Mouse (Mus musculus): ENCODE measurements around the gene Srcin1.
A peak's percentile ranks its signal among the peaks of the same experiment; 100 is the strongest.

Srcin1 gene

GRCm38 (mm10) chr11:97576136-97576906, at the start of gene Srcin1:
Gene Srcin1 (minus strand): TSS chr11:97576186.
- peak; percentile 74 for DNase-seq (ENCODE audit: low spot score)

GRCm38 (mm10) chr11:97625551-97625950, 49.6 kb upstream of the Srcin1 start:
- DNase-seq (ENCODE audit: low spot score) = no peak

- no peak for DNase-seq (ENCODE audit: low spot score)
These were observed 47.2 kb upstream of the Srcin1 start for GRCm38 (mm10) chr11:97623166-97623565.

GRCm38 (mm10) chr11:97622440-97622839, 46.5 kb upstream of the Srcin1 start:
- DNase-seq (ENCODE audit: low spot score) = peak; percentile 65

GRCm38 (mm10) chr11:97619391-97619795, 43.4 kb upstream of the Srcin1 start:
- peak; percentile 73 for DNase-seq (ENCODE audit: low spot score)

GRCm38 (mm10) chr11:97618368-97618767, 42.4 kb upstream of the Srcin1 start:
- no peak for DNase-seq (ENCODE audit: low spot score)

- DNase-seq (ENCODE audit: low spot score) = no peak
These were observed 39.3 kb upstream of the Srcin1 start for GRCm38 (mm10) chr11:97615276-97615675.

- peak; percentile 23 for DNase-seq (ENCODE audit: low spot score)
These were observed 35.1 kb upstream of the Srcin1 start for GRCm38 (mm10) chr11:97611076-97611475.

- no peak for DNase-seq (ENCODE audit: low spot score)
These were observed 33.8 kb upstream of the Srcin1 start for GRCm38 (mm10) chr11:97609743-97610142.

- DNase-seq (ENCODE audit: low spot score) = no peak
These were observed 32.9 kb upstream of the Srcin1 start for GRCm38 (mm10) chr11:97608933-97609332.

- no peak for DNase-seq (ENCODE audit: low spot score)
These were observed 31.2 kb upstream of the Srcin1 start for GRCm38 (mm10) chr11:97607056-97607725.

GRCm38 (mm10) chr11:97603891-97604290, 27.9 kb upstream of the Srcin1 start:
- DNase-seq (ENCODE audit: low spot score) = peak; percentile 56

GRCm38 (mm10) chr11:97602223-97602622, 26.2 kb upstream of the Srcin1 start:
- DNase-seq (ENCODE audit: low spot score) = no peak

GRCm38 (mm10) chr11:97599104-97599503, 23.1 kb upstream of the Srcin1 start:
- no peak for DNase-seq (ENCODE audit: low spot score)

GRCm38 (mm10) chr11:97597945-97598691, 22.1 kb upstream of the Srcin1 start:
- DNase-seq (ENCODE audit: low spot score) = no peak

- no peak for DNase-seq (ENCODE audit: low spot score)
These were observed 18.1 kb upstream of the Srcin1 start for GRCm38 (mm10) chr11:97594136-97594535.

GRCm38 (mm10) chr11:97591910-97592309, 15.9 kb upstream of the Srcin1 start:
- no peak for DNase-seq (ENCODE audit: low spot score)

GRCm38 (mm10) chr11:97590227-97590960, 14.4 kb upstream of the Srcin1 start:
- DNase-seq (ENCODE audit: low spot score) = no peak

GRCm38 (mm10) chr11:97589216-97589615, 13.2 kb upstream of the Srcin1 start:
- DNase-seq (ENCODE audit: low spot score) = no peak

GRCm38 (mm10) chr11:97585932-97586331, 9.9 kb upstream of the Srcin1 start:
- no peak for DNase-seq (ENCODE audit: low spot score)

GRCm38 (mm10) chr11:97584476-97584875, 8.5 kb upstream of the Srcin1 start:
- DNase-seq (ENCODE audit: low spot score) = no peak

Measured in ovary, postnatal 36 days (tissue).